Mouse (Mus musculus) urinary bladder, postnatal 4 days (tissue): ENCODE measurements at regions not wholly inside any gene's neighbourhood (a gene's known extent, or its start where the extent isn't known, plus 50 kb on each side); places are given as distances from the start of the nearest gene placed in this dataset.

ENCODE experiments used
- DNase-seq, 2 experiments: peaks; one replicate each; pipeline ENCODE4 v3.0.0; 2021 to 2022; ENCODE audit warnings: low spot score in 2 of 2

DNA sequence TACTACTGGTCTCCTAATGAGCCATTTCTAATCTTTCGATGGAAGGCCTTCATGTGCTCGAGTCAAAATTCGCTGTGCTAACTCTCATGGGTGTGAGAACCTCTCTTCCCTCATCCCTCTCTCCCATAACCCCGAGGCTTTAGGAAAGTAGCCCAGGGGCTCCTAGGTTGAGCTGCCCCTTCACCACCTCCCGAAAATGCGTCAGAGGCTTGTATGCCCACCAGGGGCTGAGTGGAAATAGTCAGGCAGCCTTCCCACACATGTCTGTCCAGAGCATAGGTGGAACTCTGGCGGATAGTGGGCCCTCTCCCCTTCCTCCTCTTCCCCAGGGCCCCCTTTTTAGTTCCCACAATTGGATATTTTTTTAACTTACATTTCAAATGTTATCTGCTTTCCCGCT, 56.5 kb upstream of the Gm15085 start:
- DNase-seq = peak in 1 of 2 experiments; percentile 59
